Mouse (Mus musculus) left cerebral cortex, adult 2 months (tissue): ENCODE data around the gene Cct5. TPM values are rescaled to one million over a fixed set of nuclear protein-coding genes. Genes with fewer than 3 reads are reported as not detected.

Experiments
- DNase-seq, 2 experiments: peaks; one replicate each; pipeline ENCODE4 v3.0.0; 2021 to 2022; ENCODE audit warnings: low spot score in 2 of 2, mixed read lengths in 1 of 2; ENCODE audit errors: extremely low spot score in 1 of 2
- H3K27ac ChIP-seq: fragments of 200-600 bp; 2 replicates; pipeline ENCODE4 v1.8.1; 2022
- H3K4me3 ChIP-seq: fragments of 200-600 bp; 2 replicates; pipeline ENCODE4 v1.8.1; 2022
- CTCF ChIP-seq: fragments of 200-600 bp; IDR thresholded peaks from 2 replicates; pipeline ENCODE4 v1.8.1; 2022; ENCODE audit warnings: antibody characterized with exemption, mild to moderate bottlenecking, moderate library complexity
- intact Hi-C: fragments of 180-260 bp; cut with DNase I; formaldehyde crosslinking; loops from one replicate; pipeline ENCODE4 v1.15.1; 2025
- total RNA-seq, 2 experiments: library from RNA; stranded (reverse); gene quantifications; 2 replicates each; pipeline ENCODE4 v1.2.3; 2021

The Cct5 gene
- total RNA-seq, 2 experiments from 2014 or later, result 173 to 182 TPM

DNA sequence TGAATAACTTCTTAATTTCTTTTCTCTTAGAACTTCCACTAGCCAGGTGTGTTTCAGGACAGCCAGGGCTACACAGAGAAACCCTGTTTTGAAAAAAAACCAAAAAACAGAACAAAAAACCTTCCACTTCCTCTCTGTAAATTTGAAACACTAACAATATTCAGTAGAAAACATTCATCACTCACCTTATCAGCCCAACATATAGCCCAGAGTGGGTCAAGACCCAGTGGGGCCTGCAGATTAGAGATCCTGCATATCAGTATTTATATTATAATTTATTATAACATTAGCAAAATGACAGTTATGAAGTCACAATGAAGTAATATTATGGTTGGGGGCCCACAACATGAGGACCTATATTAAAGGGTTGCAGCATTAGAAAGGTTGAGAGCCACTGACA is 27.9 kb downstream of the Cct5 start:
- Histone ChIP-seq H3K27ac (no peak overlapping the region), H3K4me3 (no peak overlapping the region)
- DNase-seq, result no peak
- TF ChIP-seq CTCF, result no peak
- intact Hi-C loops, result loop anchor here (5.0 kb wide), 1 partner anchor 36 kb away; no protein-coding TSS in a partner anchor

DNA sequence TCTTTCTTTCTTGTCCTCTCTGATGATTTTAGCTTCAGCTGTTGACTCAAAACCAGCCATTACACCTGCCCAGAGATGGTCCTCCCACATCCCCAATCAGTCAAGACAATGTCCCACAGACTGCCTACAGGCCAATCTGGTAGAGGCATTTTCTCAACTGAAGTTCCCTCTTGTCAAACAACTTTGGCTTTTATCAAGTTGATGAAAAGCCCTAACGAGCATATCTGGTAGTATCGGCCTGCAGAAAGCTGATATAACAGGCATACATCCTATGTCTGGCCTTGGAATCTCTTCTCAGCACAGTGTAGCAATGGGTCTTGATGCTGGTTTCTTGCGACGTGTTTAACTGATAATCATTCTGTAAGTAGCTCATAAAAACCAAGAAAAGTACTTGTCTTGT is 28.3 kb downstream of the Cct5 start:
- Histone ChIP-seq H3K27ac (no peak overlapping the region), H3K4me3 (no peak overlapping the region)
- no peak for DNase-seq
- TF ChIP-seq CTCF, result no peak
- intact Hi-C loops, result loop anchor here (5.0 kb wide), 1 partner anchor 36 kb away; no protein-coding TSS in a partner anchor

DNA sequence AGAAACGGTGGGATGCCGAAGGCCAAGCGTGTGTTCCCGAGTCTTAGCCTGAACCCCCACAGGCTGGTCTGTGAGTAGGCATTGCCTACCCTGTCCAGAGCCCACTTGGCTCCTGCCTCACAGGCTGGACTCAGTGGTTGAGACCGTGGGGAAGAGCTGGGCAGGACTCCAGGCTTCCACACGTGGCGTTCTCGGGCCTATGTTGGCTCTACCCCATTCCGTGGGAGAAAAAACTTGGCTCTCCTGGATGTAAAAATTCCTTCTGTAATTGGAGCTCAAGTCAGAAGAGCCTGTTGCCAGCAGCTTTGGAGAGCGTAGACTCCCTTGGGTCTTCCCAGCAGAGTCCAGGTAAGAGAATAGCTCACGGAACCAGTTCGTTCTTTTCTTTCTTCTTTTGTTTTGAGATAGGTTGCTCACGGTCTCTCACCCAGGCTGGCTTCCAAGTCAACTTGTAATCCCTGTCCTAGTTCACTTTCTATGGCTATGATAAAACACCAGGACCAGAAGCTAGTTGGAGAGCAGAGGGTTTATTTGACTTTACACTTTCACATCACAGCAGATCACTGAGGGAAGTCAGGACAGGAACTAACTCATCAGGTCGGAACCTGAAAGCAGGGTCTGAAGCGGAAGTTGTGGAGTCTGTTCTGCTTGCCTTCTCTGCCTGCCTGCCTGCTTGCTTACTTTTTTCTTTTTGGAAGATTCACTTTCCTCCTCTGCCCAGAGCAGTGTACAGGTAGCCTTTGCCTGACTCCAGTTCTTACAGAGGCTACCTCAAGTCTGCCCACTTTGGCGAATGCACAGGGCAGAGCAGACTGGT is 29.5 kb downstream of the Cct5 start:
- H3K4me3 ChIP-seq, result no peak overlapping the region
- intact Hi-C loops, result loop anchor here (5.0 kb wide), 1 partner anchor 35 kb away; no protein-coding TSS in a partner anchor
- peak overlapping the region; percentile 11; the same call in 1 of the 2 replicates for H3K27ac ChIP-seq
- peak in 1 of 2 experiments; percentile 48 for DNase-seq
- no peak for TF ChIP-seq CTCF

DNA sequence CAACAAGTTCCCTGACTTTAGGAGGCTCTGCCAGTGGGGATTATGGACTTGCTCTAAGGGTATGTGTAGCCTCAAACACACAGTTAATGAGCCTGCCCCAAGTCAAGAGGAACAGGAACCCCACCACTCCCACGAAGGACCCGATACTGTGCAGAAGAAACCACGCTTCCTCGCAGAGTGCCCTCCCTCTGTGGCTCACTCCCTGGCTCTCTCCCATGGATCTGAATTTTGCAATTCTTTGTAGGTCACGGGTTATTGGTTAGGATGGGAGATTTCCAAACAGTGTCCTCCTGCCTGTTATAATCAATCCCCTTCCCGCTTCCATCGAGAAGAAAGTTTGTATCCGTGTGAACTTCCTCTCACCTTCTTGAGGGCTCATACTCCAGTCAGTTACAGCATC is 30.6 kb downstream of the Cct5 start:
- H3K27ac ChIP-seq, result no peak overlapping the region
- intact Hi-C loops, result loop anchor here (5.0 kb wide), 1 partner anchor 34 kb away; no protein-coding TSS in a partner anchor
- DNase-seq, result no peak

DNA sequence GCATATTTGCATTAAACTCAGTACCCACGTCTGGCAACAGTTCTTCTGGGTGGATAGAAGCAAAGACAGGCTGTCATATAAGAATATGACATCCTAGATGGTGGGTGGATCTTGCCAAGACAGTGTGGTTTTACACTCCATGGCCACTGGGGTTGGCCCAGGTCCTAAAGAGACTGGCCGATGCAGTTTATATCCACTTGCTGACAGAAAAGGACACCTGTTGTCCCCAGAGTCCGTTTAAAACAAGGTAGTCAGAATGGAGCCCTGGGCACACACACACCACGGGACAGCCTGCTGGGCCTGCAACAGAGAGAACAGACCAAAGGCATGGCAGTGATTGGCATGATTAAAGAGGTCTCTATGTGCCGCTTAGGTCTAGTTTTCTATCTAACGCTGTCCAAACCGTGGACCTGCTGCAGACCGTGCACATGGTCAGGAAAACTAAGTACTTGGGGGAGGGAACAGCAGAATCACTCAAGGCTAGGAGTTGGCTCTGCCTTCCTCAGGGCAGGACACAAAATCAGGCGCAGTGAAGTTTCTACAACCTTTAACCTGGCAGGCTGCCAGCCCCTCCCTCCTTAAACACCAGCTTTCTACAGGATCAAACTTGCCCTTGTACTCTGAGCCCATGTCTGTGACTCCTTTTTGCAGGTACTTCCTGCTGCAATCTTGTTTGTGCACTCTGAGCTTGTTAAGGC is 32.1 kb downstream of the Cct5 start:
- H3K27ac ChIP-seq, result no peak overlapping the region
- TF ChIP-seq CTCF, result no peak; the same call in 1 of the 2 replicates
- DNase-seq, result no peak
- intact Hi-C loops, result loop anchor here (5.0 kb wide), 1 partner anchor 32 kb away; no protein-coding TSS in a partner anchor
- no peak overlapping the region for H3K4me3 ChIP-seq

More for the DNA sequence above, 30.6 kb downstream of the Cct5 start:
- H3K4me3 ChIP-seq, result no peak overlapping the region
- no peak for TF ChIP-seq CTCF

DNA sequence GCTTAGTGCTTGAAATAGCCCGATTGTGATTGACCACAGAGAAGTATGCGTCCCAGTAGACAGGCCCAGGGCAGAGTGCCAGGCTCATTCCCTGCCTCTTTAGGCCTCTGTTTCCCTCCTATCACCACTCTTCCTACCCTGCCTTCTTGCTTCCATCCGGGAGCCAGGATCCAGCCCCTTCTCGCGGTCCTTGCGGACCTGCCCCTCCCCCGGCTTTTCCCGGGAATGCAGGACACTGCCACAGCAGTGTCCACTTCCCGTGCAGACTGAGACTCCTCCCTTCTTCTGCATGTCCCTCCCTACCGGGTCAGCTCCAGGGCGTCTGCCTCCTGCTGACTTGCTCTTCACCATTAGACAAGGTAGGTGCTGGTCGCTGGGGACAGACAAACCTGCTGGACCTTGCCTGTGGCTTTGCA is 33.0 kb downstream of the Cct5 start:
- no peak for TF ChIP-seq CTCF
- Histone ChIP-seq H3K27ac (no peak overlapping the region), H3K4me3 (no peak overlapping the region)
- intact Hi-C loops, result no loop called here
- DNase-seq, result no peak

DNA sequence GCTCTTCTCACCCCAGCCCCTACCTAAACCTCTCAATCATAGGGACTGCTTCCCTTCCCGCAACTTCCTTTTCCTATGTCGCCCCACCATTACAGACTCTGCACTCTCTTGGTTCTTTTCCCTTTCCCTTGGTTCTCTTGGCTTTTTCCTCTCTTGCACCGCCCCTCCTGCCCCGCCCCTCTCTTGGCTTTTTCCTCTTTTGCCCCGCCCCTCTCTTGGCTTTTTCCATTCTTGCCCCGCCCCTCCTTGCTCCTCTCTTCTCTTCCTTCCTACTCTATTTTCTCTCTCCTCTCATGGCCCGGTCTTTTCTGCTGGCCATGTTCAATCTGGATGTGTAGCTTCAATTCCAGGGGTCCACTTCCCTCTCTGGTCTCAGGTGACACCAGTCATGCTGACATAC is 34.2 kb downstream of the Cct5 start:
- TF ChIP-seq CTCF, result no peak
- DNase-seq, result no peak
- Histone ChIP-seq H3K4me3 (no peak overlapping the region), H3K27ac (no peak overlapping the region)
- intact Hi-C loops, result no loop called here

- H3K27ac ChIP-seq, result no peak overlapping the region
- intact Hi-C loops, result no loop called here
- DNase-seq, result no peak
- H3K4me3 ChIP-seq, result no peak overlapping the region
- no peak for TF ChIP-seq CTCF
Observed at GRCm38 (mm10) chr15:31565786-31566185, 35.8 kb downstream of the Cct5 start.

DNA sequence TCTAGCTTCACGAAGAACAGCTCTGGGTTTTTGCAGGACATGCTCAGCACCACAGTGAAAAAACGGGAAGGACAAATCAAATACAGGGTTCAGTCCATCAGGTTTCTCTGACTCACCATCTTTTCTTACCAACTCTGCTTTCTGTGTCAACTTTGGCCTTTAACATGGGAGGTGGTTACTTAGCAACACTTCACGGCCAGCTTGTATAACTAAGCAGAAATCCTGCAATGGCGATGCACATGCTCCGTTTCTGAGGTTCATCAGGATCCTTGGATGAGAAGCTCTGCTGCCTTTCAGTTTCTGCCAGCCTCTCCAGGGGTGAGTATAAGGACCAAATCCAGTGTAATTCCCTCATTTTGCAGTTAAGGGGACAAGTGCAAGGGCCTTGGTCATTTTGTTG is 36.4 kb downstream of the Cct5 start, which contains the start of gene Cmbl:
Gene Cmbl (plus strand): TSS at position 206 of the 400 bp plus-strand sequence.
- no peak for TF ChIP-seq CTCF
- peak within 1 kb of the TSS; percentile 48 for H3K27ac ChIP-seq
- no peak for DNase-seq
- intact Hi-C loops, result no loop called here
- H3K4me3 ChIP-seq, result no peak within 1 kb of the TSS

DNA sequence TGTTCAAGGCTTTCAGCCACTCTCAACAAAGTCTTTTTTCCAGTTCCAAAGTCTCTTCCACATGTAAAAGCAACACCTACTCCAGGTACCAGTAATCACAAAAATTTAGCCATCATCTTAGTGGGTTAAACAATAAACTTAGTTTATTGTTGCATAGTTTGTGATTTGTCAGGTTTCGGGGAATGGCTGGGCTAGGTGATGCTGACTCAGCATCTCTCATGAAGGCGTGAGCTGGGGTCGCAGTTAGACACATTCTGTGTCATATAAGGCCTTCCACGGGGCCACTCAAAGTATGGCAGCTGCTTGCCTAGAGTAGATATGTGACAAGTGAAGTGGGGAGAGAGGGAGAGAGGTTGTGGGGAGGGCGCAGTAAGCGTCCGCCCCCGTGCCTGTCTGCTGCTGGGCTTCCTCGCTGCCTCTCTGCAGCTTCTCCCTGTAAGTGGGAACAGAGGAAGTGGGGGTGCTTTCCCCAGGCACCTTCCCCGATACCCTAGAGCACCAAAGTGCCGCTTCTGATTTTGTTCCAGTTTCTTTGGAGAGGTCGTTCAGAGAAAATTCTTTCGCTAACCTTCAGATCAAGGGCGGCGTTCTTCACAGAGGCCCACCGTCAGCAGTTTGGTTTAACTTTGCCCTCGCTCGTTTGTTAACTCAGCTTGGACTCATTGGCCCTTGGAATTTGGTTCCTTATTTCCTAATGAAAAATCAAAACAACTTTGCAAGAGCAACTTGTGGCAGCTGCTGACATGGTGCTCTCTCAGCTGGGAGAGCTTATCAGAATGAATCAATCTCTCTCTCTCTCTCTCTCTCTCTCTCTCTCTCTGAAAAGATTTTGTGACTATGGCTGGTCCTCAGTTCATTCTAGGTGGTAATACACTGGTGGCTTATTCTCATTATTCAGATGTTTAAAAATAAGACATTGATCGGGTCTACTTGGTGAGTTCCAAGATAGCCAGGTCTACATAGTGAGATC is 37.7 kb downstream of the Cct5 start:
- Histone ChIP-seq H3K27ac (no peak overlapping the region), H3K4me3 (no peak overlapping the region)
- intact Hi-C loops, result no loop called here
- DNase-seq, result no peak
- TF ChIP-seq CTCF, result no peak

GRCm38 (mm10) chr15:31562847-31563246 is 38.8 kb downstream of the Cct5 start:
- no peak for DNase-seq
- Histone ChIP-seq H3K27ac (no peak overlapping the region), H3K4me3 (no peak overlapping the region)
- intact Hi-C loops, result no loop called here
- TF ChIP-seq CTCF, result no peak
